Mouse (Mus musculus) bone marrow macrophage, adult 2 months (primary cell): ENCODE measurements around the gene Pax7.

ENCODE experiments used
- CTCF ChIP-seq: IDR thresholded peaks from 2 replicates; pipeline ENCODE4 v1.5.1; 2012; ENCODE audit warnings: low read depth, mild to moderate bottlenecking, low read length, moderate library complexity
- POLR2A ChIP-seq: IDR thresholded peaks from 2 replicates; pipeline ENCODE4 v1.6.1; 2012; ENCODE audit warnings: mild to moderate bottlenecking, low read depth, low read length, borderline replicate concordance

DNA sequence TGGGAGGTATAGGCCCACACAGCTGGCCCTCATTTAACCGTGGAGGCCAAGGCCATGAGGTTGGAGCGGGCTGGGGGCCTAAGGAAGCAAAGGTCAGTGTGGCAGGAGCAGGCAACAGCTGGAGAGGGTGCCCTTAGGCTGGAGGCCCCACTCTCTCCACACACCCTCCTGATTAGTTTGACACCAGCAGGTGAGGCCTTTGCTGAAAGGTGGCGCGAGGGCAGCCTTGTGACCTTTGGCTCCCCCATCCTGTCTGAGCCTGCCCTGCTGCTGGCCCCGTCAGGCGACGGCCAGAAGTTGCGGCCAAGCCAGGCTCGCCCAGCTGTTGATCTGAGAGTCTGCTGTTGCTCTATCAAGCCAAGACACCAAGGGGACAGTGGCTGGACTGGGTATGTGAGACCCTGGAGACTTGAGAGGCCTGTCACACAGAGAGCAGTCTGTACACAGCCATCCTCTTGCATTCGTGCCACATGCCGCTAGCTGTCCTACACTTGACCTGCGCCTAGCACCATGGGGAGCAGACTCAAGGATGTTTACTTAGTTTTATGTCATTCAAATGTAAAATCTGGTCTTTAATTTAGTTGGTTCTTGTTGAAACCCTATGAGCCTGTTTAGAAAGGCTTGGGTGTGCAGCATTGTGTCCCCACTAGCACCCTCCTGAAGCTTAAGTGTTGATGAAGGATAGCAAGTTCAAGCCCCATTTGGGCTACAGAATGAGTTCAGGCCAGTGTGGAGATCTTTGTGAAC is 86.0 kb downstream of the Pax7 start:
- TF ChIP-seq CTCF (no peak), POLR2A (no peak)
